ENCODE assay signal across 10 mouse cellular contexts in the genomic region with DNA sequence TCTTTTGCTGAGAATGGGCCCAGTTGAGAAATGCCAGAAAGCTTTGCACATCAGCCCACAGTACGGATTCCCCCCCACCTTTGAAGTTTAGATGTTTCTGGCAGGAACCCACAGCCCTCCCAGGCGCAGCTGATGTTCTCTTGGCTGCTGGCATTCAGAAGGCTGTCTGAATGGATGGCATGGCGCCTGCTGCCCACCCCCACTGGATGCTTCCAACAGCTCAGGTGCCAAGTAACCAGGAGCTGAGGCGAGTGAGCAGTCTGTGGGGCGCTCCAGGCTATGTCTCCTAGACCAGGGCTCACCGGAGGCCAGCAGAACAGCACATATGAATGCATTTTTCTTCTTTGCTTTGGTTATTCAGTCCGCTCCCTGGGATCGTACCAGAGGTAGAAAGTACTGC.
DNase-seq lines count a peak whose midpoint lies in the region; ATAC-seq and TF ChIP-seq lines count a peak whose summit lies in the region.
"Had no signal": no experiment of that assay in that cellular context is flagged by ENCODE, and none has a peak within 500 bp of the region (broad histone marks: within the 10 kb centered on the region; RNA-seq: fewer than 3 reads in every experiment).

No protein-coding gene starts in this region.

- 83% methylated on average over 8 of the region's 8 CpGs for WGBS in lung, embryonic 14.5 days

- H3K36me3 ChIP-seq in lung, embryonic 14.5 days (ENCODE audit: insufficient read depth), result no peaks in the 10 kb centered on the region
- H3K36me3 ChIP-seq: midbrain, embryonic 12.5 days had no signal

- DNase-seq in lung, embryonic 14.5 days, result peak; percentile 24
- DNase-seq in lung, postnatal 25 days (ENCODE audit: low spot score), result no peak
- peak; percentile 83 to 92 for DNase-seq in cerebellum, postnatal 10 days
- DNase-seq in layer of hippocampus, adult 9-11 months, result peak; percentile 82
- DNase-seq in right cerebral cortex, adult 2 months (ENCODE audit: low spot score in 2 of 2), result peak; percentile 63 to 79
- DNase-seq in heart, adult 9 months (ENCODE audit: low spot score in 2 of 2), result no peak
- no peak for DNase-seq in heart, adult 11 months

- no peak overlapping the region for H3K9ac ChIP-seq in lung, embryonic 14.5 days
- H3K9ac ChIP-seq: midbrain, embryonic 12.5 days had no signal

- no peaks in the 10 kb centered on the region for H3K4me1 ChIP-seq in lung, embryonic 14.5 days (ENCODE audit: insufficient read depth)
- H3K4me1 ChIP-seq: midbrain, embryonic 12.5 days had no signal

- H3K4me2 ChIP-seq in lung, embryonic 14.5 days, result no peak overlapping the region
- H3K4me2 ChIP-seq: midbrain, embryonic 12.5 days had no signal

- no peak overlapping the region for H3K4me3 ChIP-seq in lung, embryonic 14.5 days (ENCODE audit: low read depth, low read length)
- H3K4me3 ChIP-seq: midbrain, embryonic 12.5 days had no signal

- TF ChIP-seq CTCF in lung, embryonic 14.5 days (IDR thresholded peaks at IDR 0.05; ENCODE audit: low read depth), result no peak

- ATAC-seq in lung, embryonic 14.5 days (ENCODE audit: insufficient read depth), result no peak
- no peak for ATAC-seq in megakaryocyte-erythroid progenitor cell, adult 5-6 weeks (replicated peaks; ENCODE audit: low FRiP score, low TSS enrichment, poor library complexity, severe bottlenecking)

- H3K27ac ChIP-seq in lung, embryonic 14.5 days (ENCODE audit: low read depth), result no peak overlapping the region
- H3K27ac ChIP-seq: kidney, postnatal 0 days; midbrain, embryonic 12.5 days had no signal

- no peaks in the 10 kb centered on the region for H3K27me3 ChIP-seq in lung, embryonic 14.5 days (ENCODE audit: insufficient read depth, low read length)
- H3K27me3 ChIP-seq: midbrain, embryonic 12.5 days had no signal

- H3K9me3 ChIP-seq in lung, embryonic 14.5 days (ENCODE audit: low read depth, low read length), result no peaks in the 10 kb centered on the region
- H3K9me3 ChIP-seq: midbrain, embryonic 12.5 days had no signal

Comparison
In these comparisons a context has a peak if more than half of its experiments do, and no peak if none do; other contexts are left out.
1. DNase-seq: peak in lung, embryonic 14.5 days (single experiment), cerebellum, postnatal 10 days (2 of 2), layer of hippocampus, adult 9-11 months (single experiment) and right cerebral cortex, adult 2 months (2 of 2); none in lung, postnatal 25 days (single experiment), heart, adult 9 months (0 of 2) and heart, adult 11 months (single experiment).